Mouse (Mus musculus) hindbrain, embryonic 12.5 days (tissue): ENCODE data around the gene Arhgap24. TPM values are rescaled to one million over a fixed set of nuclear protein-coding genes. Genes with fewer than 3 reads are reported as not detected.
"Not testable (repeated sequence)": the region's sequence is repeated elsewhere in the genome, so short reads cannot be mapped to it uniquely, and the experiment has no call there.

Experiments used
- ATAC-seq: fragments of 200-750 bp; cut with Nextera tagmentation; 2 replicates; pipeline ENCODE4 v1.8.0; 2017; ENCODE audit warnings: moderate TSS enrichment; ENCODE audit not compliant: low FRiP score
- H3K27ac ChIP-seq: fragments of 300-500 bp; sonication (generic); 2 replicates; pipeline ENCODE4 v1.5.1; 2016; ENCODE audit warnings: mild to moderate bottlenecking
- H3K27me3 ChIP-seq: fragments of 300-500 bp; sonication (generic); 2 replicates; pipeline ENCODE4 v1.6.1; 2016; ENCODE audit warnings: mild to moderate bottlenecking
- H3K36me3 ChIP-seq: fragments of 300-500 bp; sonication (generic); 2 replicates; pipeline ENCODE4 v1.6.1; 2016; ENCODE audit warnings: mild to moderate bottlenecking
- H3K4me1 ChIP-seq: fragments of 300-500 bp; sonication (generic); 2 replicates; pipeline ENCODE4 v1.6.1; 2016
- H3K4me2 ChIP-seq: fragments of 300-500 bp; sonication (generic); replicated peaks from 2 replicates; pipeline ENCODE4 v1.6.1; 2016; ENCODE audit warnings: mild to moderate bottlenecking
- H3K4me3 ChIP-seq: fragments of 300-500 bp; sonication (generic); 2 replicates; pipeline ENCODE4 v1.5.1; 2016; ENCODE audit warnings: mild to moderate bottlenecking
- H3K9ac ChIP-seq: fragments of 300-500 bp; sonication (generic); 2 replicates; pipeline ENCODE4 v1.6.1; 2016; ENCODE audit warnings: mild to moderate bottlenecking, moderate library complexity
- H3K9me3 ChIP-seq: fragments of 300-500 bp; sonication (generic); replicated peaks from 2 replicates; pipeline ENCODE4 v1.6.1; 2016; ENCODE audit warnings: mild to moderate bottlenecking
- WGBS: fragments of 180-500 bp; shearing (Covaris S2); methylation state at CpG from one replicate; pipeline ENCODE4 v1.1.7; 2016; 5-methylcytosine and 5-hydroxymethylcytosine counted together
- polyA plus RNA-seq: library from polyadenylated mRNA; unstranded; fragments of >200 nt; fragmentation: Nextera tagmentation; extraction: Ambion mirVana; gene quantifications from 2 replicates; pipeline ENCODE4 v1.2.1, GENCODE M21; 2016

Gene Arhgap24
- polyA plus RNA-seq, 1 experiment from 2014 or later: 10.1 TPM

DNA sequence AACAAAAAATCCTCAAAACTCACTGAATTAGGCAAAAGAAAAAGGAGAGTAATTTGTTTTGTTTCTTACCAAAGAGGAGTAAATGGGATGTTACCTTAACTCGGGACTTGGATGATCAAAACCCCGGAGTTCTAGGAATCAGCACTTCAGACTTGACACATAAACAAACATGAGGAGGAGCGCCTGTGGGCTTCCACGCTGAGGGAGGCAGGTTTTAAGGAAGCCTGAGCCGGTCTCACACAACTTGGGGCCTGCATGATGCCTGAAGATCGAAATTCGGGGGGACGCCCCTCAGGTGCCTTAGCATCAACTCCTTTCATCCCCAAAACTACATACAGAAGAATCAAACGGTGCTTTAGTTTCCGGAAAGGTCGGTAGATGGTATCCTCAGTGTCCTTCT, 364.6 kb downstream of the Arhgap24 start:
- H3K27ac ChIP-seq: no peak overlapping the region
- peak overlapping the region; percentile 43 for H3K4me3 ChIP-seq
- WGBS: 15% methylated on average over 11 of the region's 11 CpGs
- no peaks in the 10 kb centered on the region for H3K36me3 ChIP-seq
- peak overlapping the region; percentile 72 for H3K4me2 ChIP-seq
- H3K27me3 ChIP-seq: no peaks in the 10 kb centered on the region
- no peaks in the 10 kb centered on the region for H3K9me3 ChIP-seq
- ATAC-seq: no peak
- peaks cover 17% of the 10 kb centered on the region for H3K4me1 ChIP-seq
- no peak overlapping the region for H3K9ac ChIP-seq

- no peak overlapping the region for H3K9ac ChIP-seq
- no peak overlapping the region for H3K4me3 ChIP-seq
- ATAC-seq: no peak
- H3K27ac ChIP-seq: no peak overlapping the region
- H3K4me2 ChIP-seq: no peak overlapping the region
- H3K36me3 ChIP-seq: no peaks in the 10 kb centered on the region
- no peaks in the 10 kb centered on the region for H3K9me3 ChIP-seq
- peaks cover 17% of the 10 kb centered on the region for H3K4me1 ChIP-seq
- WGBS: 72% methylated on average over 4 of the region's 4 CpGs
- no peaks in the 10 kb centered on the region for H3K27me3 ChIP-seq
Measured at GRCm38 (mm10) chr5:102847859-102848258, 366.7 kb downstream of the Arhgap24 start.

- no peaks in the 10 kb centered on the region for H3K36me3 ChIP-seq
- H3K4me3 ChIP-seq: no peak overlapping the region
- no peak overlapping the region for H3K9ac ChIP-seq
- H3K27ac ChIP-seq: no peak overlapping the region
- WGBS: 80% methylated on average over 2 of the region's 2 CpGs
- no peaks in the 10 kb centered on the region for H3K9me3 ChIP-seq
- 0 out of 2 replicates have a peak, but pooled peaks cover 7% of the 10 kb centered on the region for H3K4me1 ChIP-seq
- no peak overlapping the region for H3K4me2 ChIP-seq
- H3K27me3 ChIP-seq: no peaks in the 10 kb centered on the region
- ATAC-seq: no peak
Measured at GRCm38 (mm10) chr5:102851761-102852160, 370.6 kb downstream of the Arhgap24 start.

DNA sequence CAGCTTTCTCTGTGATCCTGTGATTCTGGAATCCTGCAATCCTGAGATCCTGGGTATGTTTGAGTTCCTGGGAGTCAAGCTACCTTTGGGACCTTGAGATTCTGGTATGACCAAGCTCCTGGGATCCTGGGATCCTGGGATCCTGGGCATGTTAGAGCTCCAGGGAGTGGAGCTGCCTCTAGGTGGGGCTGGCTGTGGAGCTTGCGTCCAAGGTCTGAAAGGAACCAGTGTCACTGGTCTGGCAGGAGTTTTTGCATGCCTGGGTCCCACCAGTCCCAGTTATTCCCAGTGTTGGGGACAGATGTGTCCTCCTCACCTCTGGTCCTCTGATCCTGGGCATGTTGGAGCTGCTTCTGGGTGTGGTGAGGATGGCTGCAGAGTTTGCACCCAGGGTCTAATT, 372.6 kb downstream of the Arhgap24 start:
- no peak overlapping the region for H3K4me2 ChIP-seq
- 82% methylated on average over 1 of the region's 1 CpGs for WGBS
- H3K4me1 ChIP-seq: 0 out of 2 replicates have a peak, but pooled peaks cover 7% of the 10 kb centered on the region
- H3K9me3 ChIP-seq: no peaks in the 10 kb centered on the region
- H3K27ac ChIP-seq: no peak overlapping the region
- no peak for ATAC-seq
- H3K27me3 ChIP-seq: no peaks in the 10 kb centered on the region
- no peak overlapping the region for H3K4me3 ChIP-seq
- H3K9ac ChIP-seq: no peak overlapping the region
- H3K36me3 ChIP-seq: no peaks in the 10 kb centered on the region

- no peaks in the 10 kb centered on the region for H3K9me3 ChIP-seq
- 26% methylated on average over 10 of the region's 10 CpGs for WGBS
- no peak overlapping the region for H3K9ac ChIP-seq
- H3K27ac ChIP-seq: no peak overlapping the region
- H3K4me1 ChIP-seq: 0 out of 2 replicates have a peak, but pooled peaks cover 7% of the 10 kb centered on the region
- no peaks in the 10 kb centered on the region for H3K27me3 ChIP-seq
- peak; percentile 56; the same call in 1 of the 2 replicates for ATAC-seq
- no peak overlapping the region for H3K4me3 ChIP-seq
- H3K36me3 ChIP-seq: no peaks in the 10 kb centered on the region
- peak overlapping the region; percentile 21; the same call in 1 of the 2 replicates for H3K4me2 ChIP-seq
Measured at GRCm38 (mm10) chr5:102855805-102856204, 374.6 kb downstream of the Arhgap24 start.

- Histone ChIP-seq H3K4me3 (no peak overlapping the region), H3K36me3 (no peaks in the 10 kb centered on the region), H3K9me3 (no peaks in the 10 kb centered on the region), H3K27ac (no peak overlapping the region), H3K4me1 (0 out of 2 replicates have a peak, but pooled peaks cover 7% of the 10 kb centered on the region), H3K27me3 (no peaks in the 10 kb centered on the region), H3K4me2 (no peak overlapping the region), H3K9ac (no peak overlapping the region)
- no peak for ATAC-seq
Measured at GRCm38 (mm10) chr5:102858047-102858446, 376.9 kb downstream of the Arhgap24 start.

GRCm38 (mm10) chr5:102859749-102860148, 378.6 kb downstream of the Arhgap24 start:
- Histone ChIP-seq H3K9ac (no peak overlapping the region), H3K27ac (no peak overlapping the region), H3K36me3 (no peaks in the 10 kb centered on the region), H3K4me3 (no peak overlapping the region), H3K27me3 (no peaks in the 10 kb centered on the region), H3K4me2 (no peak overlapping the region), H3K4me1 (0 out of 2 replicates have a peak, but pooled peaks cover 7% of the 10 kb centered on the region), H3K9me3 (no peaks in the 10 kb centered on the region)
- ATAC-seq: no peak
- 81% methylated on average over 11 of the region's 11 CpGs for WGBS

DNA sequence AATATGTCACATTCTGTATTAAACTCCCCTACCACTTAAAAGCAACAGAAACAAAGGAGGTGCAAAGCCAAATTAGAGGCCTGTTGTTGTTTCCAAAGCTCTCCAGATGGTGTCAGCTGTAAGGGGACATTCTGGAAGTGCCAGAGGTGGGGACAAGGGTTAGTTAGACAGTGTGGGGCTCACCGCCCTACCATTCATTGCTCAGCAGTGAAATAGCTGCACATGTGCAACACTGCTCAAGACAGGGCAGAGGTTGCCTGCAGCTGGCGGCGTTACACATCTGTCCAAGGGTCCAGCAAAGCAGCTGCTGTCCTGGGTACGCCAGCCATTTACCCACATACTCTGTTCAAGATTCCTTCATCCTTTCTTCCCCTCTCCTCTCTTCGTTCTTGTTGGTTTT, 387.0 kb downstream of the Arhgap24 start:
- Histone ChIP-seq H3K9ac (no peak overlapping the region), H3K27ac (no peak overlapping the region), H3K27me3 (no peaks in the 10 kb centered on the region), H3K4me2 (no peak overlapping the region), H3K4me1 (no peaks in the 10 kb centered on the region), H3K36me3 (no peaks in the 10 kb centered on the region), H3K4me3 (no peak overlapping the region), H3K9me3 (no peaks in the 10 kb centered on the region)
- ATAC-seq: no peak
- WGBS: 55% methylated on average over 5 of the region's 5 CpGs

- not testable (repeated sequence) for H3K4me2 ChIP-seq, H3K9me3 ChIP-seq, H3K27me3 ChIP-seq, H3K4me1 ChIP-seq, H3K27ac ChIP-seq, H3K4me3 ChIP-seq, ATAC-seq, H3K9ac ChIP-seq, H3K36me3 ChIP-seq
- WGBS: 87% methylated on average over 9 of the region's 9 CpGs
Measured at GRCm38 (mm10) chr5:102872996-102873395, 391.8 kb downstream of the Arhgap24 start.

DNA sequence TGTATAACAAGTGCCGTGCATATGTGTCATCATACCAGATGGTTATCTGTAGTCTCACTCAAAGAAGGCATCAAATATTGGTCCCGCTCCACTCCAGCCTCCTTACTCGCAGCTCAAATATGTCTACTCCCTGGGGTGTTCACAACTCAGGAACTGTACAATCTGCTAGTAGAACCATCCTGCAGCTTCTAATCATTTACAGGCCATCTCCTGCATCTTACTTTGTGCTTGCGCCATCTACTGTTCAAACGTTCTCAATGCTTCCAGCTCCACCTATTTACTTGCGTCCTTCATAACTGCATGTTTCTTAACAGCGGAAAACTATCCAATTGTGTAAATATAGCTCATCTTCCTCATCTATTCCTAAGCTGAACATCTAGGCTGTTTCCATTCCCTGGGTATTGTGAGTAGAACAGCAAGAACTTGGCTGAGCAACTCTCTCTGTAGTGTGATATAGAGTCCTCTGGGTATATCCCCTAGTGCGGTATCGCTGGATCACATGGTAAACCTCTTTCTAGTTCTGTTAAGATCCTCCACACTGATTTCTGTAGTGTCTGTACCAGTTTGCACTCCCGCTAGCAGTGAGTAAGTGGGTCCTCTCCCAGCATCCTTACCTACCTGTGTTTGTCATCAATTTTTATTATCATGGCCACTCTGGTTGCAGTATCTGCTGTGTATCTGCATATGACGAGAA, 393.6 kb downstream of the Arhgap24 start:
- no peak overlapping the region for H3K4me2 ChIP-seq
- no peak overlapping the region for H3K27ac ChIP-seq
- no peaks in the 10 kb centered on the region for H3K27me3 ChIP-seq
- ATAC-seq: peak; percentile 43; the same call in 1 of the 2 replicates
- no peaks in the 10 kb centered on the region for H3K36me3 ChIP-seq
- no peaks in the 10 kb centered on the region for H3K4me1 ChIP-seq
- H3K9ac ChIP-seq: no peak overlapping the region
- WGBS: 49% methylated on average over 11 of the region's 11 CpGs
- no peaks in the 10 kb centered on the region for H3K9me3 ChIP-seq
- no peak overlapping the region for H3K4me3 ChIP-seq

- Histone ChIP-seq H3K9me3 (no peaks in the 10 kb centered on the region), H3K4me3 (no peak overlapping the region), H3K27ac (no peak overlapping the region), H3K4me2 (no peak overlapping the region), H3K4me1 (no peaks in the 10 kb centered on the region), H3K9ac (no peak overlapping the region), H3K36me3 (no peaks in the 10 kb centered on the region), H3K27me3 (no peaks in the 10 kb centered on the region)
- WGBS: 75% methylated on average over 16 of the region's 16 CpGs
- ATAC-seq: no peak
Measured at GRCm38 (mm10) chr5:102875628-102876027, 394.4 kb downstream of the Arhgap24 start.

GRCm38 (mm10) chr5:102888482-102889162, 407.4 kb downstream of the Arhgap24 start:
- Histone ChIP-seq H3K4me2 (no peak overlapping the region), H3K27ac (0 out of 2 replicates have a peak overlapping the region, but pooled peaks have one; percentile 8), H3K9ac (no peak overlapping the region), H3K9me3 (no peaks in the 10 kb centered on the region), H3K27me3 (no peaks in the 10 kb centered on the region), H3K4me1 (no peaks in the 10 kb centered on the region), H3K4me3 (no peak overlapping the region), H3K36me3 (0 out of 2 replicates have a peak, but pooled peaks cover 7% of the 10 kb centered on the region)
- no peak for ATAC-seq
- WGBS: 81% methylated on average over 14 of the region's 14 CpGs

GRCm38 (mm10) chr5:102889163-102889488, 407.9 kb downstream of the Arhgap24 start:
- no peak overlapping the region for H3K9ac ChIP-seq
- H3K27me3 ChIP-seq: no peaks in the 10 kb centered on the region
- H3K27ac ChIP-seq: no peak overlapping the region
- 0 out of 2 replicates have a peak, but pooled peaks cover 7% of the 10 kb centered on the region for H3K36me3 ChIP-seq
- no peak overlapping the region for H3K4me3 ChIP-seq
- ATAC-seq: no peak
- 90% methylated on average over 2 of the region's 2 CpGs for WGBS
- no peaks in the 10 kb centered on the region for H3K4me1 ChIP-seq
- no peak overlapping the region for H3K4me2 ChIP-seq
- no peaks in the 10 kb centered on the region for H3K9me3 ChIP-seq
